Mouse (Mus musculus) liver, adult 2 months (tissue): Measurements from ENCODE around the gene Gm5294.

ENCODE experiments used
- CTCF ChIP-seq: fragments of 200-500 bp; IDR thresholded peaks from 2 replicates; pipeline ENCODE4 v1.5.1; 2011; ENCODE audit warnings: low read depth, low read length, control low read depth
- POLR2A ChIP-seq: fragments of 200-500 bp; IDR thresholded peaks from 2 replicates; pipeline ENCODE4 v1.6.1; 2011; ENCODE audit warnings: low read length, control low read depth; ENCODE audit not compliant: insufficient read depth; ENCODE audit errors: extremely low read depth

DNA sequence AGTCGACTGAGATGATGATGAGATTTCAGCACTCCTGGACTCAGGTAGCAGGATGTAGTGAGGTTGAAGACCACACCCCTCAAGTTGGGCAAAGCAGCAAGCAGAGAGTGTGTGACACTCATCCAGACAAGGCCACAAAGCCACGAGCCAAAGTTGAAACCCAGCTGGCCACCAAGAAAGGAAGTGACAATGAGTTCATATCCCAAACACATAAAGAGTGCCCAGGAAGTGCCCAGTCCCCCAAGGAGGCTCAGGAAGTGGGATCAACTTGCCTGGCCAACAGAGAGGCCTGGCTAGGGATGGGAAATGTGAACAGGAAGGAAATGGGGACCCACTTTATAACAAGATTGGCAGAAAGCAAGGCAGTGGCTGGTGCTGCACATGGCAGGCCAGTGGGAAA, 33.5 kb downstream of the Gm5294 start:
- TF ChIP-seq CTCF (no peak), POLR2A (no peak)
